Mouse (Mus musculus) embryonic fibroblast, embryonic 13.5 days (primary cell): ENCODE results near the gene Bcl2l12.

Source experiments
- CTCF ChIP-seq: IDR thresholded peaks from 2 replicates; pipeline ENCODE4 v1.5.1; 2011; ENCODE audit warnings: mild to moderate bottlenecking, control low read depth, low read length, moderate library complexity, borderline replicate concordance; ENCODE audit not compliant: insufficient read depth
- POLR2A ChIP-seq: IDR thresholded peaks from 2 replicates; pipeline ENCODE4 v1.6.1; 2011; ENCODE audit warnings: low read depth, mild to moderate bottlenecking, control low read depth, low read length, moderate library complexity

GRCm38 (mm10) chr7:45028351-45028750 is 29.8 kb upstream of the Bcl2l12 start:
- no peak for TF ChIP-seq CTCF
- TF ChIP-seq POLR2A = no peak
